In the genomic region with DNA sequence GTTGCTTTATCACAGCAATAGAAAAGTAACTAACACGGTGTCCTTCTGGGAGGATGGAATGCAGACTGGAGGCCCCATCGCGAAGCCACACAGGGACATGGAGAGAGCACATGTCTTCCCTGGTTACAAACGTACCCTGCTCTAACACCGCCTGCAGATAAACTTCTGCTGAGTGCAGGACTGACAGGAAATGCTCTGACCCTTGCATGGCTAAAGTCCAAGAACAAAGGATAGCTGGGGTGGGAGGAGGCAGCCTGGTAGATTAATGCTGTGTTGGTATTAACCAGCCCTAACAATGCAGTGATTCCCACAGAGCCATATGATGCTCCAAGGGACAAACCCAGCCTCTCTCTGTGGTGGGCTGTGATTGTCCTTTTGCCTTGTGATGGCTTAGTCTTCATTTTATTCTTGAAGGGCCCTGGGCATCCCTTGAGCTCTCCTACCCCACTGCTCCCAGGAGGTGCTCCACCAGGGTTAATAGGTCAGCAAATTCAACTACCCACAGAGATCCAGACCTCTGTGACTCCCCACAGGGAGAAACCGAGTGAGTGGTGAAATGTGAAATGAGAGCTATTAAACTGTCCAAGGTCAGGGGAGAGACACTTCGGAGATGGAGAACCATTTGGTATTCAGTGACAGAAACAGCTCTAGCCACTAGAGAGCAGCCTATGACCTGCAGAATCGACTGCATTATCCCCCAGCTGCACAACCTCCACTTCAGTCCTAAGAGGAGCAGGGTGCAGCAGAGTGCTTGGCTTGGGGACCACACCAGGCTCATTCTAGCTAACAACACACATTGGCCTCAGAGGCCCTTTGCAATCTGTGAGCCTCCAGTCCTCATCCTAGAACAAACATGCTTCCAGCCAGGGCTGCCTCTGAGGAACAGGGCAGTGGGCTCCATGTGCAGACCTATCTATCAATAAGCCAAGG, we compare ENCODE assay signal across 8 mouse cellular contexts. TPM values are rescaled to one million over a fixed set of nuclear protein-coding genes. Genes with fewer than 3 reads are reported as not detected.
A peak's percentile ranks its signal among the peaks of the same experiment; 100 is the strongest.
DNase-seq lines count a peak whose midpoint lies in the region; ATAC-seq lines count a peak whose summit lies in the region.

No protein-coding gene starts in this region.

- H3K4me3 ChIP-seq in heart, embryonic 15.5 days = no peak overlapping the region
- H3K4me3 ChIP-seq in midbrain, embryonic 14.5 days (replicated peaks; ENCODE audit: low read depth, low read length) = no peak overlapping the region

- peak overlapping the region; percentile 59 for H3K27ac ChIP-seq in heart, embryonic 15.5 days
- no peak overlapping the region for H3K27ac ChIP-seq in midbrain, embryonic 14.5 days (replicated peaks; ENCODE audit: low read depth, low read length)

- H3K9ac ChIP-seq in heart, embryonic 15.5 days = no peak overlapping the region
- H3K9ac ChIP-seq in midbrain, embryonic 14.5 days (replicated peaks; ENCODE audit: low read length) = no peak overlapping the region

- peaks cover 20% of the 10 kb centered on the region for H3K4me1 ChIP-seq in heart, embryonic 15.5 days (replicated peaks)
- H3K4me1 ChIP-seq in midbrain, embryonic 14.5 days (ENCODE audit: control insufficient read depth, insufficient read depth, low read length) = peaks cover 12% of the 10 kb centered on the region; the same call in 1 of the 2 replicates

- 11% methylated on average over 8 of the region's 8 CpGs for WGBS in heart, embryonic 15.5 days
- WGBS in midbrain, embryonic 14.5 days = 23% methylated on average over 8 of the region's 8 CpGs

- H3K9me3 ChIP-seq in heart, embryonic 15.5 days (replicated peaks) = no peaks in the 10 kb centered on the region
- H3K9me3 ChIP-seq in midbrain, embryonic 14.5 days (ENCODE audit: control insufficient read depth, low read length) = no peaks in the 10 kb centered on the region

- DNase-seq in frontal cortex, postnatal 14 days (ENCODE audit: low spot score in 2 of 2) = no peak
- peak; percentile 71 for DNase-seq in 3T3-L1 (ENCODE audit: low read depth, low spot score)
- DNase-seq in adrenal gland, postnatal 25 days = peak; percentile 26
- peak; percentile 78 for DNase-seq in kidney, postnatal 14 days
- peak; percentile 59 for DNase-seq in midbrain, embryonic 14.5 days

- no peak overlapping the region for H3K4me2 ChIP-seq in heart, embryonic 15.5 days
- no peak overlapping the region for H3K4me2 ChIP-seq in midbrain, embryonic 14.5 days (ENCODE audit: low read length)

- peak; percentile 69 for ATAC-seq in frontal cortex, adult (ENCODE audit: low TSS enrichment)
- peak; percentile 63 for ATAC-seq in heart, embryonic 15.5 days (replicated peaks; ENCODE audit: insufficient number of reproducible peaks, insufficient read depth, low FRiP score, low read depth)
- no peak for ATAC-seq in midbrain, embryonic 14.5 days (ENCODE audit: low FRiP score, low TSS enrichment)
- no peak for ATAC-seq in cerebellum, adult (ENCODE audit: insufficient number of reproducible peaks, low FRiP score, low TSS enrichment)

- no peaks in the 10 kb centered on the region for H3K27me3 ChIP-seq in heart, embryonic 15.5 days
- H3K27me3 ChIP-seq in midbrain, embryonic 14.5 days (ENCODE audit: control insufficient read depth, insufficient read depth, low read length) = no peaks in the 10 kb centered on the region

- H3K36me3 ChIP-seq in heart, embryonic 15.5 days = peaks cover 39% of the 10 kb centered on the region
- H3K36me3 ChIP-seq in midbrain, embryonic 14.5 days (ENCODE audit: control insufficient read depth, insufficient read depth, low read length) = no peaks in the 10 kb centered on the region

RNA-seq across cellular contexts. Expression of a gene that starts 28.1 kb away (rescaled TPM):
- total RNA-seq in adrenal gland, postnatal 25 days (2021) = 10.6 and 11.4 TPM in 2 replicates
- polyA plus RNA-seq in heart, embryonic 15.5 days (2015; fragmentation: Nextera tagmentation; extraction: Ambion mirVana) = 36.1 and 37.2 TPM in 2 replicates
- 0.25 and 0.31 TPM in 2 replicates for polyA plus RNA-seq in midbrain, embryonic 14.5 days (2014; fragmentation: Nextera tagmentation; extraction: Ambion mirVana)

RNA-seq across cellular contexts. Expression of a gene that starts 46.9 kb away (rescaled TPM):
- 75.0 and 77.5 TPM in 2 replicates for total RNA-seq in adrenal gland, postnatal 25 days (2021)
- 70.0 and 94.5 TPM in 2 replicates for polyA plus RNA-seq in heart, embryonic 15.5 days (2015; fragmentation: Nextera tagmentation; extraction: Ambion mirVana)
- 130 and 150 TPM in 2 replicates for polyA plus RNA-seq in midbrain, embryonic 14.5 days (2014; fragmentation: Nextera tagmentation; extraction: Ambion mirVana)

Comparison
In these comparisons a context has a peak if more than half of its experiments do, and no peak if none do; other contexts are left out.
1. ATAC-seq: peak in frontal cortex, adult (single experiment) and heart, embryonic 15.5 days (single experiment); none in midbrain, embryonic 14.5 days (single experiment) and cerebellum, adult (single experiment).
2. DNase-seq: peak in 3T3-L1 (single experiment), adrenal gland, postnatal 25 days (single experiment), kidney, postnatal 14 days (single experiment) and midbrain, embryonic 14.5 days (single experiment); none in frontal cortex, postnatal 14 days (0 of 2).
3. RNA of a gene that starts 28.1 kb away (polyA plus RNA-seq): 36.1 to 37.2 TPM in heart, embryonic 15.5 days; 0.25 to 0.31 TPM in midbrain, embryonic 14.5 days; every median in the first group is over 10 times any median in the second.